Mouse (Mus musculus) lung, postnatal 0 days (tissue): Measurements from ENCODE around the gene Uvrag.

Source experiments
- CTCF ChIP-seq: IDR thresholded peaks from 2 replicates; pipeline ENCODE4 v1.5.1; 2016; ENCODE audit warnings: antibody characterized with exemption, mild to moderate bottlenecking
- EP300 ChIP-seq: IDR thresholded peaks from 2 replicates; pipeline ENCODE4 v1.6.1; 2016; ENCODE audit warnings: antibody characterized with exemption, mild to moderate bottlenecking, control low read depth

DNA sequence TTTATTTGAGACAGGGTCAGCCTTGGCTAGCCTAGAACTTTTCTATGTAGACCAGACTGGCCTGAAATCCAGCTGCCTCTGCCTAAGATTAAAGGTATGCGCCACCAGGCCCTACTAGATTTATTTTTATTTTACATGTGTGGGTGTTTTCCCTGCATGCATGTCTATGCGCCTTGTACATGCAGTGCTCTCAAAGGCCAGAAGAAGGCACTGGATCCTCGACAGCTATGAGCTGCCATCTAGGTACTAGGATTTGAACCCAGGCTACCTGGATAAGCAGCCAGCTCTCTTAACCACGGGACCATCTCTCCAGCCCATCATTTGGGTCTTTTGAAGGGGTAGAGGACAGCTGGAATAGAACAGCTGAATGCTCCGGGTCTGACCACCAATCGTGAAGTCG lies 21.5 kb upstream of the Uvrag start:
- TF ChIP-seq CTCF (0 out of 2 replicates have a peak, but pooled peaks have one; percentile 2), EP300 (no peak)
